Mouse (Mus musculus): Measurements from ENCODE around the gene Fam136a. TPM values are rescaled to one million over a fixed set of nuclear protein-coding genes. Genes with fewer than 3 reads are reported as not detected.

Fam136a gene
- polyA plus RNA-seq, 1 experiment: 30.8 TPM

- H3K27me3 ChIP-seq (ENCODE audit: control insufficient read depth, insufficient read depth, insufficient read length): no peaks in the 10 kb centered on the region
- H3K36me3 ChIP-seq (ENCODE audit: control insufficient read depth, insufficient read depth): peaks cover 5% of the 10 kb centered on the region
- peak overlapping the region; percentile 93 for H3ac ChIP-seq (ENCODE audit: control insufficient read depth, insufficient read length)
- peak overlapping the region; percentile 90 for H3K4me3 ChIP-seq
- peaks cover 56% of the 10 kb centered on the region for H3K79me2 ChIP-seq (ENCODE audit: control insufficient read depth, insufficient read depth)
- H3K4me2 ChIP-seq (ENCODE audit: low read depth): peak overlapping the region; percentile 89
- TF ChIP-seq E2F4 (IDR thresholded peaks at IDR 0.05; ENCODE audit: insufficient read depth): no peak
- TF ChIP-seq CEBPB (IDR thresholded peaks at IDR 0.05; ENCODE audit: insufficient read depth, poor library complexity, severe bottlenecking): 0 out of 2 replicates have a peak, but pooled peaks have one; percentile 29
These were observed 39.5 kb downstream of the Fam136a start for GRCm38 (mm10) chr6:86404996-86405395.

- TF ChIP-seq POLR2A (IDR thresholded peaks at IDR 0.05; ENCODE audit: insufficient read length, low read depth): no peak
- TF ChIP-seq MYOD1 (IDR thresholded peaks at IDR 0.05; ENCODE audit: control insufficient read depth in 1 of 3, insufficient read length in 2 of 3, low read depth in 2 of 3): peak in 1 of 3 experiments; percentile 28
- no peak for TF ChIP-seq REST (IDR thresholded peaks at IDR 0.05; ENCODE audit: insufficient read depth, insufficient read length)
- no peak for TF ChIP-seq SRF (IDR thresholded peaks at IDR 0.05; ENCODE audit: control insufficient read depth, insufficient read length, low read depth)
- no peak for TF ChIP-seq MAX (IDR thresholded peaks at IDR 0.05; ENCODE audit: low read depth)
- Histone ChIP-seq H3K36me3 (ENCODE audit: control insufficient read depth, insufficient read depth) (peaks cover 5% of the 10 kb centered on the region), H3K27me3 (ENCODE audit: control insufficient read depth, insufficient read depth, insufficient read length) (no peaks in the 10 kb centered on the region), H3K79me2 (ENCODE audit: control insufficient read depth, insufficient read depth) (peaks cover 69% of the 10 kb centered on the region), H3K4me2 (ENCODE audit: low read depth) (peak overlapping the region; percentile 89), H3ac (ENCODE audit: control insufficient read depth, insufficient read length) (no peak overlapping the region), H3K4me3 (peak overlapping the region; percentile 90)
These were observed 40.9 kb downstream of the Fam136a start for GRCm38 (mm10) chr6:86406306-86406705.

- no peak overlapping the region for H3ac ChIP-seq (ENCODE audit: control insufficient read depth, insufficient read length)
- H3K4me3 ChIP-seq: no peak overlapping the region
- no peak overlapping the region for H3K4me2 ChIP-seq (ENCODE audit: low read depth)
- peaks cover 92% of the 10 kb centered on the region for H3K36me3 ChIP-seq (ENCODE audit: control insufficient read depth, insufficient read depth)
- no peak for TF ChIP-seq MYOG (IDR thresholded peaks at IDR 0.05; ENCODE audit: control insufficient read depth in 1 of 3, insufficient read depth in 1 of 3, insufficient read length in 2 of 3, low read depth in 2 of 3)
- TF ChIP-seq TCF12 (IDR thresholded peaks at IDR 0.05; ENCODE audit: insufficient read depth, poor library complexity, severe bottlenecking): no peak
- no peak for TF ChIP-seq REST (IDR thresholded peaks at IDR 0.05; ENCODE audit: insufficient read depth, insufficient read length)
- TF ChIP-seq MAX (IDR thresholded peaks at IDR 0.05; ENCODE audit: low read depth): no peak
- TF ChIP-seq USF1 (IDR thresholded peaks at IDR 0.05; ENCODE audit: low read depth): no peak
- no peak for TF ChIP-seq POLR2AphosphoS2 (IDR thresholded peaks at IDR 0.05; ENCODE audit: insufficient read length, low read depth)
- no peak for TF ChIP-seq E2F4 (IDR thresholded peaks at IDR 0.05; ENCODE audit: insufficient read depth)
- TF ChIP-seq POLR2A (IDR thresholded peaks at IDR 0.05; ENCODE audit: insufficient read length, low read depth): no peak
- no peak for TF ChIP-seq MYOD1 (IDR thresholded peaks at IDR 0.05; ENCODE audit: control insufficient read depth in 1 of 3, insufficient read length in 2 of 3, low read depth in 2 of 3)
- no peak for TF ChIP-seq CEBPB (IDR thresholded peaks at IDR 0.05; ENCODE audit: insufficient read depth, poor library complexity, severe bottlenecking)
- TF ChIP-seq SRF (IDR thresholded peaks at IDR 0.05; ENCODE audit: control insufficient read depth, insufficient read length, low read depth): no peak
- TF ChIP-seq TCF3 (IDR thresholded peaks at IDR 0.05; ENCODE audit: insufficient read length, low read depth): no peak
- peaks cover 8% of the 10 kb centered on the region for H3K79me2 ChIP-seq (ENCODE audit: control insufficient read depth, insufficient read depth)
- no peaks in the 10 kb centered on the region for H3K27me3 ChIP-seq (ENCODE audit: control insufficient read depth, insufficient read depth, insufficient read length)
These were observed 53.3 kb downstream of the Fam136a start for GRCm38 (mm10) chr6:86418711-86419110.

GRCm38 (mm10) chr6:86419239-86419638, 53.8 kb downstream of the Fam136a start:
- Histone ChIP-seq H3K27me3 (ENCODE audit: control insufficient read depth, insufficient read depth, insufficient read length) (no peaks in the 10 kb centered on the region), H3ac (ENCODE audit: control insufficient read depth, insufficient read length) (no peak overlapping the region), H3K36me3 (ENCODE audit: control insufficient read depth, insufficient read depth) (peaks cover 92% of the 10 kb centered on the region), H3K79me2 (ENCODE audit: control insufficient read depth, insufficient read depth) (peaks cover 3% of the 10 kb centered on the region), H3K4me2 (ENCODE audit: low read depth) (no peak overlapping the region), H3K4me3 (no peak overlapping the region)
- TF ChIP-seq TCF12 (IDR thresholded peaks at IDR 0.05; ENCODE audit: insufficient read depth, poor library complexity, severe bottlenecking) (no peak), MAX (IDR thresholded peaks at IDR 0.05; ENCODE audit: low read depth) (no peak), E2F4 (IDR thresholded peaks at IDR 0.05; ENCODE audit: insufficient read depth) (no peak), REST (IDR thresholded peaks at IDR 0.05; ENCODE audit: insufficient read depth, insufficient read length) (no peak), MYOG (IDR thresholded peaks at IDR 0.05; ENCODE audit: control insufficient read depth in 1 of 3, insufficient read depth in 1 of 3, insufficient read length in 2 of 3, low read depth in 2 of 3) (no peak), TCF3 (IDR thresholded peaks at IDR 0.05; ENCODE audit: insufficient read length, low read depth) (no peak), POLR2A (IDR thresholded peaks at IDR 0.05; ENCODE audit: insufficient read length, low read depth) (no peak), SRF (IDR thresholded peaks at IDR 0.05; ENCODE audit: control insufficient read depth, insufficient read length, low read depth) (no peak), CEBPB (IDR thresholded peaks at IDR 0.05; ENCODE audit: insufficient read depth, poor library complexity, severe bottlenecking) (no peak), USF1 (IDR thresholded peaks at IDR 0.05; ENCODE audit: low read depth) (no peak), MYOD1 (IDR thresholded peaks at IDR 0.05; ENCODE audit: control insufficient read depth in 1 of 3, insufficient read length in 2 of 3, low read depth in 2 of 3) (no peak), POLR2AphosphoS2 (IDR thresholded peaks at IDR 0.05; ENCODE audit: insufficient read length, low read depth) (no peak)

Other genes with a start within 250 kb of the Fam136a start
- gene Tgfa, start 170.4 kb upstream of the Fam136a start, polyA plus RNA-seq (2012; fragmentation: generic; extraction: Trizol): 0.20 TPM
- gene Snrpg, start 5.7 kb downstream of the Fam136a start, polyA plus RNA-seq (2012; fragmentation: generic; extraction: Trizol): 188 TPM
- gene Pcyox1, start 31.5 kb downstream of the Fam136a start, polyA plus RNA-seq (2012; fragmentation: generic; extraction: Trizol): 25.1 TPM
- 12.8 TPM for gene Tia1, start 38.6 kb downstream of the Fam136a start, polyA plus RNA-seq (2012; fragmentation: generic; extraction: Trizol)
- gene Gm44790, start 61.0 kb downstream of the Fam136a start, polyA plus RNA-seq (2012; fragmentation: generic; extraction: Trizol): not detected
- 6.9 TPM for gene C87436, start 72.7 kb downstream of the Fam136a start, polyA plus RNA-seq (2012; fragmentation: generic; extraction: Trizol)
- gene Pcbp1, start 160.7 kb downstream of the Fam136a start, polyA plus RNA-seq (2012; fragmentation: generic; extraction: Trizol): 306 TPM

All from myocyte (in vitro differentiated cells).